ENCODE assay signal across 10 mouse cellular contexts in the genomic region with DNA sequence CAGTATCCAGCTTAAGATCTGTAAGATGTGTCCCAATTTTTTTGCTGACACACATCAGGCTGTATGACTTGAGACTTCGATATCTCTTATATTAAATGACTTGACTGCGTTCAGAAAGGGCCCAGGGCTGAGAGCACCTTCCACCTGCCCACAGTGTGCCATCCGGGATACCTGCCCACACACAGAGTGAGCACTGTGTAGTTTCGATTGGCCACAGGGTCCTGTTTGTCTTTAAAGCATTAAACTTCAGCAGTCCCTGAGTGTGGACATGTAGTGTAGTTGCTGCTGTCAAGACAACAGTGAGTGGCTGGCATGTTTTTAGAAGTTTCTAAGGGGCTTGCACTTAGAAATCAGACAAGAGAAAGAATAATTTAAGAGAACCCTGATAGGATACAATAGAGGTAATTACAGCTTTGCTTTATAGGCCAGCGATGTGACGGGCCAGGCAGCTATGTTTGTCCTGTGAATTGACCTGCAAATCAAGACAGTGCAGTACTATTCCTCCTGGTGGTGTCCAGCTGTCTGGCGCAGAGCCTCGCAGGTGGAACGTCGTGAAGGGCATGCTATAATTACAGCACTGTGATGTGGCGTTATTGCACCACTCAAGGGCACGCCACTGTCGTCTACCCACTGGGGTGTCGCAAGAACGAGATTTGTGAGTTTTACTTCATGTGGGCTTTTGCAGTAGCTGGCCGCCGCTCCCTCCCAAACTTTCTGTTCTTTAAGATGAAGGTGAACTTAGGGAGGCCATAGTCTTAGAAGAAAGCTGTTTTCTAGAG. TPM values are rescaled to one million over a fixed set of nuclear protein-coding genes. Genes with fewer than 3 reads are reported as not detected.
DNase-seq lines count a peak whose midpoint lies in the region; ATAC-seq lines count a peak whose summit lies in the region.
"Had no signal": no experiment of that assay in that cellular context is flagged by ENCODE, and none has a peak within 500 bp of the region (broad histone marks: within the 10 kb centered on the region; RNA-seq: fewer than 3 reads in every experiment).

No protein-coding gene starts in this region.

- no peaks in the 10 kb centered on the region for H3K9me3 ChIP-seq in heart, embryonic 15.5 days (replicated peaks)

- DNase-seq in heart, adult 8-10 months (ENCODE audit: low spot score): peak; percentile 11
- DNase-seq in heart, postnatal 25 days (ENCODE audit: low spot score): no peak
- peak; percentile 61 for DNase-seq in adrenal gland, postnatal 10 days
- peak; percentile 74 for DNase-seq in lung, postnatal 36 days
- no peak for DNase-seq in spleen, postnatal 4 days (ENCODE audit: low spot score in 2 of 2)
- no peak for DNase-seq in embryo, embryonic 10.5 days (ENCODE audit: low spot score)
- DNase-seq in natural killer cell, adult 2 months (ENCODE audit: low spot score in 2 of 2): no peak
- DNase-seq: cerebellum, postnatal 25 days had no signal

- H3K4me1 ChIP-seq in heart, embryonic 15.5 days (replicated peaks): peaks cover 12% of the 10 kb centered on the region; the same call in 1 of the 2 replicates

- H3K9ac ChIP-seq in heart, embryonic 15.5 days: no peak overlapping the region

- no peaks in the 10 kb centered on the region for H3K36me3 ChIP-seq in heart, embryonic 15.5 days

- H3K4me2 ChIP-seq in heart, embryonic 15.5 days: peak overlapping the region; percentile 19; the same call in 1 of the 2 replicates

- no peak for ATAC-seq in heart, embryonic 15.5 days (replicated peaks; ENCODE audit: insufficient number of reproducible peaks, insufficient read depth, low FRiP score, low read depth)

- intact Hi-C loops in heart, postnatal 25 days (cut with DNase I): no loop called here

- 59% methylated on average over 17 of the region's 17 CpGs for WGBS in heart, embryonic 15.5 days

- no peak overlapping the region for H3K27ac ChIP-seq in heart, embryonic 15.5 days
- H3K27ac ChIP-seq: layer of hippocampus, adult 2 months had no signal

- no peak overlapping the region for H3K4me3 ChIP-seq in heart, embryonic 15.5 days
- H3K4me3 ChIP-seq: layer of hippocampus, adult 2 months had no signal

- no peaks in the 10 kb centered on the region for H3K27me3 ChIP-seq in heart, embryonic 15.5 days

RNA-seq across cellular contexts. Expression of gene Zfp750, which starts 1.3 kb away (rescaled TPM):
- total RNA-seq in heart, adult 8-10 months (2022): under 1 TPM; 0.24 to 0.35 (median 0.25) TPM
- under 1 TPM in 1 of 2 experiments, not detected in 1; 0.08 TPM for total RNA-seq in heart, postnatal 25 days (2021)
- 1 to 10 TPM in 1 of 2 experiments, under 1 TPM in 1; 0.91 to 2.7 TPM for total RNA-seq in adrenal gland, postnatal 10 days (2021)
- 0.15 and 0.60 TPM in 2 replicates for polyA plus RNA-seq in heart, embryonic 15.5 days (2015; fragmentation: Nextera tagmentation; extraction: Ambion mirVana)

Comparison
In these comparisons a context has a peak if more than half of its experiments do, and no peak if none do; other contexts are left out.
1. DNase-seq: peak in heart, adult 8-10 months (single experiment), adrenal gland, postnatal 10 days (single experiment) and lung, postnatal 36 days (single experiment); none in heart, postnatal 25 days (single experiment), spleen, postnatal 4 days (0 of 2), embryo, embryonic 10.5 days (single experiment) and natural killer cell, adult 2 months (0 of 2).